Mouse (Mus musculus): ENCODE results near the gene Xylt1. TPM values are rescaled to one million over a fixed set of nuclear protein-coding genes. Genes with fewer than 3 reads are reported as not detected.

Gene Xylt1
- polyA plus RNA-seq, 1 experiment, result 1.2 TPM

- no peak for DNase-seq (ENCODE audit: low read depth)
Observed at GRCm38 (mm10) chr7:117613796-117614195, 233.0 kb downstream of the Xylt1 start.

- no peak for DNase-seq (ENCODE audit: low read depth)
Observed at GRCm38 (mm10) chr7:117614346-117614745, 233.6 kb downstream of the Xylt1 start.

GRCm38 (mm10) chr7:117614851-117615250 lies 234.1 kb downstream of the Xylt1 start:
- no peak for DNase-seq (ENCODE audit: low read depth)

GRCm38 (mm10) chr7:117616277-117616676 lies 235.5 kb downstream of the Xylt1 start:
- DNase-seq (ENCODE audit: low read depth), result no peak

- no peak for DNase-seq (ENCODE audit: low read depth)
Observed at GRCm38 (mm10) chr7:117618715-117619150, 238.0 kb downstream of the Xylt1 start.

- no peak for DNase-seq (ENCODE audit: low read depth)
Observed at GRCm38 (mm10) chr7:117621566-117621965, 240.8 kb downstream of the Xylt1 start.

- no peak for DNase-seq (ENCODE audit: low read depth)
Observed at GRCm38 (mm10) chr7:117622769-117623168, 242.0 kb downstream of the Xylt1 start.

- DNase-seq (ENCODE audit: low read depth), result no peak
Observed at GRCm38 (mm10) chr7:117628791-117629190, 248.0 kb downstream of the Xylt1 start.

- DNase-seq (ENCODE audit: low read depth), result no peak
Observed at GRCm38 (mm10) chr7:117630657-117631056, 249.9 kb downstream of the Xylt1 start.

- DNase-seq (ENCODE audit: low read depth), result no peak
Observed at GRCm38 (mm10) chr7:117635584-117635983, 254.8 kb downstream of the Xylt1 start.

- DNase-seq (ENCODE audit: low read depth), result no peak
Observed at GRCm38 (mm10) chr7:117636713-117637112, 255.9 kb downstream of the Xylt1 start.

GRCm38 (mm10) chr7:117637997-117638396 lies 257.2 kb downstream of the Xylt1 start:
- DNase-seq (ENCODE audit: low read depth), result no peak

GRCm38 (mm10) chr7:117652637-117653036 lies 271.9 kb downstream of the Xylt1 start:
- DNase-seq (ENCODE audit: low read depth), result no peak

GRCm38 (mm10) chr7:117655732-117656131 lies 275.0 kb downstream of the Xylt1 start:
- no peak for DNase-seq (ENCODE audit: low read depth)

- DNase-seq (ENCODE audit: low read depth), result no peak
Observed at GRCm38 (mm10) chr7:117658180-117658579, 277.4 kb downstream of the Xylt1 start.

GRCm38 (mm10) chr7:117658739-117659138 lies 278.0 kb downstream of the Xylt1 start:
- no peak for DNase-seq (ENCODE audit: low read depth)

- no peak for DNase-seq (ENCODE audit: low read depth)
Observed at GRCm38 (mm10) chr7:117667286-117667685, 286.5 kb downstream of the Xylt1 start.

GRCm38 (mm10) chr7:117668226-117668625 lies 287.4 kb downstream of the Xylt1 start:
- no peak for DNase-seq (ENCODE audit: low read depth)

- no peak for DNase-seq (ENCODE audit: low read depth)
Observed at GRCm38 (mm10) chr7:117672121-117672591, 291.4 kb downstream of the Xylt1 start.

- no peak for DNase-seq (ENCODE audit: low read depth)
Observed at GRCm38 (mm10) chr7:117686120-117686996, 305.6 kb downstream of the Xylt1 start.

GRCm38 (mm10) chr7:117686997-117687302 lies 306.2 kb downstream of the Xylt1 start:
- DNase-seq (ENCODE audit: low read depth), result no peak

GRCm38 (mm10) chr7:117695612-117696011 lies 314.8 kb downstream of the Xylt1 start:
- no peak for DNase-seq (ENCODE audit: low read depth)

GRCm38 (mm10) chr7:117697681-117698080 lies 316.9 kb downstream of the Xylt1 start:
- DNase-seq (ENCODE audit: low read depth), result no peak

All from gonadal fat pad, adult 2 months (tissue).